Mouse (Mus musculus) neutrophil, adult 59 days (primary cell): ENCODE measurements around the gene Fkbp7. TPM values are rescaled to one million over a fixed set of nuclear protein-coding genes. Genes with fewer than 3 reads are reported as not detected.

ENCODE experiments used
- total RNA-seq, 2 experiments: library from RNA; stranded (reverse); gene quantifications; 1 replicate in 1 of 2; 2 replicates in 1 of 2; pipeline ENCODE4 v1.2.4; 2023

Gene Fkbp7
- 1 to 10 TPM; 3.8 to 4.4 TPM for total RNA-seq

DNA sequence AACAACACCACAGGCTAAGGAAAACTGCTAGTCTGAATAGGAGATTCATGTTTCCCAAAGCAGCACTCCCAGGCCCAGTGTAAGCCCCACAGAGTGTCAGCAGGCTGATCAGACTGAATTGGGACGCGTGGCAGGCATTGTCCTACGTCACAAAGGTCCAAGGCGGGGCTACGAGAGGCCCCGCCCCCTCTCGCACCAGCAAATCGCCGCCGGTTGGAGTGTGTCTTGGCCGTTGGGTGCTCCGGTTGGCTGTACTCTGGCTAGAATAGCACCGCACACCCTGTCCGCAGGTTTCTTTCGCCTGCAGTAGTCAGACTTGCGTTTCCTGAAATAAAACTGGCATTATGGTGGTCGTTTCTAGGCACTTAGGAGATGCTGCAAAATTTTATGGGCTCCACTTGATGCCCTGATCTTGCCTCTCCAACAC lies at the start of gene Fkbp7:
Gene Fkbp7 (minus strand): TSS at position 151 of the 427 bp plus-strand sequence.

DNA sequence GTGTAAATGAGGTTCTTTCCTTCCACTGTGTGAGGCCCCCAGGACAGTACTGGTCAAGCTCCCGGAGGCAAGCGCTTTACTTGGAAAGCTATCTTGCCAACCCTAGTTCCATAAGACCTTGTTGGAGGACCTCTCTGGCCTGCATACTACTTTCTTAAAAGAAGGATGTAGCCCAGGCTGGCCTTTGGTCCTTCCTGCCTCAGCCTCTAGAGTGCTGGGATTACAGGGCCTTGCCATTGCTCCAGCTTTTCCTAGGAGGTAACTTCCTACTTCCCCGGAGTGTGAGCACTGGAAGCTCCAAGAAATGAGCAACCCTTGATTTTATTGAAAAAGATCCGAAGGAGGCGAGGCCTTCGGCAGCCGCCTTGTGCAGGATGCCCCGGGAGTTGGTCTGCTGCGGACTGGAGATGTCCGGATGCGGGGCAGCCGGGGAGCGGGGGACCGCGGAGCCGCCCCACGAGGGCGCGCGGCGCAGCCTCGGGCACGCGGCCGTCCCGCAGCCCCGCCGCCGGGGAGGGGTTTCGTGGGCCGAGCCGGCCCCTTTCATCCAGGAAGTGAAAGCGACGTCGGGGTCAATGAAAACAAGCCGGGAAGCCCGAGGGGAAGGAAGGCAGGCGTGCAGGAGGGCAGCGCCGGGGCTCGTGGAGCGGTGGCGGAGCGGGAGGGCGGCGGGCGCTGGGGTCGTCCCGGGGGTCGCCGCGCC lies 2.0 kb upstream of the Fkbp7 start, which contains the start of gene Plekha3:
Gene Plekha3 (plus strand): TSS at position 557 of the 703 bp plus-strand sequence.

GRCm38 (mm10) chr2:76647883-76648570 lies 24.9 kb downstream of the Fkbp7 start, which contains the start of the genes Prkra and Pjvk:
TSS of gene Prkra (minus strand) at chr2:76648015.
TSS of gene Pjvk (plus strand) at chr2:76648476.

Other genes with a start within 250 kb of the Fkbp7 start
- 10 to 100 TPM in 1 of 2 experiments, 1 to 10 TPM in 1; 9.6 to 11.8 TPM for gene Prkra, start 25.1 kb downstream of the Fkbp7 start, total RNA-seq
- not detected for gene Pjvk, start 24.6 kb downstream of the Fkbp7 start, total RNA-seq
- gene Plekha3, start 2.2 kb upstream of the Fkbp7 start, total RNA-seq: 10 to 100 TPM in 1 of 2 experiments, 1 to 10 TPM in 1; 9.4 to 11.7 TPM